Mouse (Mus musculus) heart, embryonic 11.5 days (tissue): ENCODE results near the gene Msl1. TPM values are rescaled to one million over a fixed set of nuclear protein-coding genes. Genes with fewer than 3 reads are reported as not detected.
A peak's percentile ranks its signal among the peaks of the same experiment; 100 is the strongest.

ENCODE experiments used
- ATAC-seq: fragments of 200-750 bp; cut with Nextera tagmentation; replicated peaks from 2 replicates; pipeline ENCODE4 v1.8.0; 2017; ENCODE audit warnings: moderate library complexity; ENCODE audit not compliant: insufficient number of reproducible peaks, low FRiP score, low TSS enrichment
- H3K27ac ChIP-seq: fragments of 300-500 bp; sonication (generic); 2 replicates; pipeline ENCODE4 v1.5.1; 2014; ENCODE audit warnings: mild to moderate bottlenecking, low read depth, low read length
- H3K27me3 ChIP-seq: fragments of 300-500 bp; sonication (generic); 2 replicates; pipeline ENCODE4 v1.6.1; 2014; ENCODE audit warnings: mild to moderate bottlenecking, low read length, mixed read lengths; ENCODE audit not compliant: control insufficient read depth, insufficient read depth
- H3K36me3 ChIP-seq: fragments of 300-500 bp; sonication (generic); 2 replicates; pipeline ENCODE4 v1.6.1; 2014; ENCODE audit warnings: mild to moderate bottlenecking, low read length, moderate library complexity, mixed read lengths; ENCODE audit not compliant: control insufficient read depth, insufficient read depth
- H3K4me1 ChIP-seq: fragments of 300-500 bp; sonication (generic); 2 replicates; pipeline ENCODE4 v1.6.1; 2014; ENCODE audit warnings: low read length; ENCODE audit not compliant: control insufficient read depth, insufficient read depth
- H3K4me2 ChIP-seq: fragments of 300-500 bp; sonication (generic); 2 replicates; pipeline ENCODE4 v1.6.1; 2014; ENCODE audit warnings: mild to moderate bottlenecking, moderate library complexity
- H3K4me3 ChIP-seq: fragments of 300-500 bp; sonication (generic); 2 replicates; pipeline ENCODE4 v1.5.1; 2014; ENCODE audit warnings: low read depth, low read length
- H3K9ac ChIP-seq: fragments of 300-500 bp; sonication (generic); 2 replicates; pipeline ENCODE4 v1.6.1; 2014; ENCODE audit warnings: mild to moderate bottlenecking, low read depth, low read length, moderate library complexity
- H3K9me3 ChIP-seq: fragments of 300-500 bp; sonication (generic); replicated peaks from 2 replicates; pipeline ENCODE4 v1.6.1; 2016; ENCODE audit warnings: low read length; ENCODE audit not compliant: control insufficient read depth
- WGBS: fragments of 180-500 bp; shearing (Covaris S2); extraction: QIAGEN DNeasy Blood & Tissue Kit; methylation state at CpG from one replicate; pipeline ENCODE4 v1.1.7; 2014; ENCODE audit not compliant: insufficient replicate concordance; 5-methylcytosine and 5-hydroxymethylcytosine counted together
- polyA plus RNA-seq: library from polyadenylated mRNA; unstranded; fragments of >200 nt; fragmentation: Nextera tagmentation; extraction: Ambion mirVana; gene quantifications from 2 replicates; pipeline ENCODE4 v1.2.1, GENCODE M21; 2014

The Msl1 gene
- polyA plus RNA-seq, 1 experiment from 2014 or later, result 15.9 TPM

DNA sequence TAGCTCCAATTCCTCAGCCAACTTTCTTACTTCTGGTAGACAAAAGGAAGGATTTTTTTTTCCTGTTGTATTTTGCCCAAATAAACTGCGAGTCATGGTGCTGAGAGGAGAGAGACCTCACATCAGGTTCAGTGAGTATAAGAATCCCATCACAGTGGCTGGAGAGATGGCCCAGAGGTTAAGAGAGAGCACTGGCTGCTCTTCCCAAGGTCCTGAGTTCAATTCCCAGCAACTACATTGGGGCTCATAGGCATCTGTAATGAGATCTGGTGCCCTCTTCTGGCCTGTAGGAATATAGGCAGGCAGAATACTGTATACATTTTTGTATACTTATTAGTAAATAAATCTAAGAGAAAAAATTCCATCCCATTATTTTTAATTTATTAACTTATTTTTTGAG, 7.6 kb upstream of the Msl1 start:
- Histone ChIP-seq H3K27me3 (no peaks in the 10 kb centered on the region), H3K27ac (peak overlapping the region; percentile 97; the same call in 1 of the 2 replicates), H3K4me2 (no peak overlapping the region), H3K36me3 (no peaks in the 10 kb centered on the region), H3K4me1 (peaks cover 51% of the 10 kb centered on the region), H3K9me3 (no peaks in the 10 kb centered on the region), H3K4me3 (no peak overlapping the region), H3K9ac (no peak overlapping the region)
- ATAC-seq, result no peak
- WGBS, result 86% methylated on average over 1 of the region's 1 CpGs

DNA sequence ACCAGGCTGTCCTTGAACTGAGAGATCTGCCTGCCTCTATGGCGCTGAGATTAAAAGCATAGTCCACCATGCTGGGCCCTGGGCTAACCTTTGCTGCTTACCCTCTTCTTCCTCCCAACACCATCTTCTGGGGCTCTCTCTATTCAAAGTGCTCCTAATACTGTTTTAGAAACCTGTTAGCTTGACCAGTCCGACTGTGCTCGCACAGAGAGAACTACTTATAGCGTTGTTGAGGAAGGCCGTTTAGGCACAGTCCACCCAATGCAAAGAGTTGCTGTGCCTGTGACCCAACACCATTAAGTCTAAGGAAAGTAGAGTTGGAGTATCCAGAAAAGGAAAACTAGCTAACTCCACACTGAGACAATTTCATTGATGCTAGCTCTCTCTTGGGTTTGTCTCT, 7.2 kb upstream of the Msl1 start:
- peaks cover 47% of the 10 kb centered on the region for H3K4me1 ChIP-seq
- no peak for ATAC-seq
- WGBS, result 89% methylated on average over 5 of the region's 5 CpGs
- no peaks in the 10 kb centered on the region for H3K27me3 ChIP-seq
- H3K4me3 ChIP-seq, result no peak overlapping the region
- H3K9me3 ChIP-seq, result no peaks in the 10 kb centered on the region
- H3K9ac ChIP-seq, result no peak overlapping the region
- no peaks in the 10 kb centered on the region for H3K36me3 ChIP-seq
- no peak overlapping the region; the same call in 1 of the 2 replicates for H3K4me2 ChIP-seq
- peak overlapping the region; percentile 80 for H3K27ac ChIP-seq

DNA sequence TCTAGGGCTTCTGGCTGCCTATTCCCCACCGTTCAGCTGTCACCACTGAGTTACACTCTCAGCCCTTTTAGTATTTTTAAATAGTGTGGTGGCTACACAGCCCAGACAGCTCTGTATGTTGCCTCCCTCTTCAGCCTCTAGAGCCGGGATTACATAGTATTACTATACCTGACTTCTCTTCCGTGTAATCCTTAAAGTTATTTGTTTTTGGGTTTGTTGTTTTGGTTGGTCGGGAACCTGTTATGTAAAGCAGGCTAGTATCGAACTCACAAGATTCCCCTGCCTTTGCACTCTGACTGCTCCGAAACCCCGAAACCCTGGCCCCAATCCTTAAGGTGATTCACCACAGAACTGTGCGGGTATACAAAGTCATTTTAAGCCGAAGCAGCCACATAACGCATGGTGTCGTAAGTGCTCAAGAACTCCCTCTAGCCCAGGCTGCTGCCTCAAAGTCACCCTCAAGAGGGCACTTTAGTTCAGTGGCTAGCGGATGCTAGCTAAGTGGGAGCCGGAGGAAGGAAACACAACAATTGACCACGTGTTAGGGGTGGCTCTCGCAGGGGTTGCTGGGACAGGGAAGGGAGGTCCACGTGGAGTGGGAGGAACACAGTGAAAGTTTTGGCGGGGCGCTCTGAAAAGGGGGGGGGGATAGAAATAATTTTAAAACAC, 6.6 kb upstream of the Msl1 start:
- peak overlapping the region; percentile 95 for H3K4me2 ChIP-seq
- peak overlapping the region; percentile 78; the same call in 1 of the 2 replicates for H3K9ac ChIP-seq
- peak overlapping the region; percentile 61 for H3K4me3 ChIP-seq
- H3K27ac ChIP-seq, result peak overlapping the region; percentile 80
- 14% methylated on average over 18 of the region's 18 CpGs for WGBS
- peaks cover 43% of the 10 kb centered on the region for H3K4me1 ChIP-seq
- peak; percentile 67 for ATAC-seq
- no peaks in the 10 kb centered on the region for H3K27me3 ChIP-seq
- H3K9me3 ChIP-seq, result no peaks in the 10 kb centered on the region
- H3K36me3 ChIP-seq, result no peaks in the 10 kb centered on the region

DNA sequence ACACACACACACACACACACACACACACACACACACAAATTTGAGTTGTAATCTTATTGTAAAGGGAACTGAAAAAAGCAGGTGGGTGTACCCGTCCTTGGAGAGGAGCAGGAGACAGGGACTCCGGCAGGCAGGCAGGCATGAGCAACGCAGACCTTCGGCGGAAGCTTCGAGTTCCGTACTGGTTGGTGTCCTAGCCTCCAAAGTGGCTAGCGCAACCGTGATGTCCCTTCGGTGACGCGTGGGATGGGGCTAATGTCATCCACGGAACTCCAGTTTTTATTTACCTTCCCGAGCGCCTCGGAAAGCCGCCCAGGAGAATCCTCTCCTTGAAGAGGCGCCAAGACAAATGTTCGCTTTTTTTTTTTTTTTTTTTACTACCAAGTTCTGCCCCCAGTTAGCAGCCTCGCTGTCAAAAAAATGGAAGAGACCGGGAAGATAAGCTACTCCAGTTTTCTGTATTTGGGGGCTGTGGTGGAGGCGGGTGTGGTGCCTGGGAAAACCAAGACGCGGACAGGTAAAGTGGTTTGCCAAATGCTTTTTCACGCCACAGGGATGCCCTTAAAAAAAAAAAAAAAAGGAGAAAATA, 6.0 kb upstream of the Msl1 start:
- ATAC-seq, result no peak
- Histone ChIP-seq H3K4me3 (peak overlapping the region; percentile 61), H3K4me1 (peaks cover 43% of the 10 kb centered on the region)

DNA sequence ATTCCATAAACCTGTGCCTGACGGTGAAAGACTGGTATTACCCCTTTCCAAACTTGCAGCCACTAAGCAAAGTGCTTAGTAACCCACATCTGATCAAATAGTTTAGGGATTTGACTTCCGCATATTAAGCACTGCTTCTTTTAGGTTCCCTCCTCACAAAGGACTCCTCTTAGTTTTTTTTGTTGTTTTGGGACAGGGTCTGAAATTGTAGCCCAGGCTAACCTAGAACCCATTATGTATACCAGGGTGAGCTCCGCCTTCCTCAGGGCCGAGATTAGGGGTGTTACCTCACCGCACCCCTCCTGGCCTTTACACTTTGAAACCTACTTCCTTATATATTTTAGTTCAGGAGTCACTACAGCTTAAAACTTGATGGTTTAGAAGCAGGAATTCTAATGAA, 5.5 kb upstream of the Msl1 start:
- Histone ChIP-seq H3K4me2 (peak overlapping the region; percentile 95), H3K9me3 (no peaks in the 10 kb centered on the region), H3K4me3 (peak overlapping the region; percentile 61; the same call in 1 of the 2 replicates), H3K4me1 (peaks cover 40% of the 10 kb centered on the region), H3K36me3 (no peaks in the 10 kb centered on the region), H3K27me3 (no peaks in the 10 kb centered on the region), H3K9ac (peak overlapping the region; percentile 78), H3K27ac (no peak overlapping the region)
- 39% methylated on average over 5 of the region's 5 CpGs for WGBS
- no peak for ATAC-seq

More for the DNA sequence above, 6.0 kb upstream of the Msl1 start:
- H3K9ac ChIP-seq, result peak overlapping the region; percentile 78
- under 1% methylated on average over 25 of the region's 25 CpGs for WGBS
- H3K36me3 ChIP-seq, result no peaks in the 10 kb centered on the region
- peak overlapping the region; percentile 95 for H3K4me2 ChIP-seq
- no peaks in the 10 kb centered on the region for H3K9me3 ChIP-seq
- H3K27ac ChIP-seq, result peak overlapping the region; percentile 80
- no peaks in the 10 kb centered on the region for H3K27me3 ChIP-seq

DNA sequence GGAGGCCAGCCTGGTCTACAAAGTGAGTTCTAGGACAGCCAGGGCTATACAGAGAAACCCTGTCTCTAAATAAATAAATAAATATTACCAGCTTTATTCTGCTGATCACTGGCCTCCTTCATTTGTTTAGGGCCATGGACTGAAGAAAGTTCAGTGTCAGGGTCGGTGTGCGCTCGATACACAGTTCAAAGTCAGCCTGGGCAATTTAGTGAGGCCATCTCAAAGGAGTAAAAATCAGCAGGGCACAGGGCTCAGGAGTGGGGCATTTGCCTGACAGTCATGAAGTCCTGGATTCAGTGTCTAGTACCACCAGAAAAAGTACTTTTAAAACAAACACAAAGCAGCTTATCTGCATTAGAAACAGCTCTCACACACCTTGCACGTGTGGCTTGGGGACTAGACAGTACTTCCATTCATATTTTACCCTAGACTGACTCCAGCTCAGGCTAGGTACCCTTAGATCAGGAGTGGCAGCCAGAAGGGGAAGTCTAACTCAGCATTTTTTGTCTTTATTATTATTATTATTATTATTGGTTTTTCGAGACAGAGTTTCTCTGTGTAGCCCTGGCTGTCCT, 4.6 kb upstream of the Msl1 start:
- no peak overlapping the region for H3K9ac ChIP-seq
- H3K27me3 ChIP-seq, result no peaks in the 10 kb centered on the region
- no peaks in the 10 kb centered on the region for H3K36me3 ChIP-seq
- no peaks in the 10 kb centered on the region for H3K9me3 ChIP-seq
- ATAC-seq, result no peak
- H3K27ac ChIP-seq, result no peak overlapping the region
- H3K4me3 ChIP-seq, result no peak overlapping the region
- peaks cover 31% of the 10 kb centered on the region for H3K4me1 ChIP-seq
- WGBS, result 84% methylated on average over 5 of the region's 5 CpGs
- H3K4me2 ChIP-seq, result no peak overlapping the region

DNA sequence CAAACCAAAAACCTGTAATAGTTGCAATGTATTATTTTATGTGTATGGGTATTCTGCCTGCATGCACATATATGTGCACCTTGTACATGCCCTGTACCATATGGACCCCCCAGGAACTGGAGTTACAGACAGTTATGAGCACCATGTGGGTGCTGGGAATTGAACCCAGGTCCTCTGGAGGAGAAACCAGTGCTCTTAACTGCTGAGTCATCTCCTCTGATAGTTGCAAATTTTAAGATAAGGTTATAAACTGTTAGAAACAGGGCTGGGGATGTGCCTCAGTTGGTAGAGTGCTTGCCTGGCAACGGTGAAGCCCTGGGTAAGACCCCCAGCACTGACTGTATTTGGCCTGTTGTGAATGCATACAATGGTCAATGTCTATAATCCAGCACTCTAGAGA, 3.9 kb upstream of the Msl1 start:
- no peak for ATAC-seq
- peaks cover 23% of the 10 kb centered on the region for H3K4me1 ChIP-seq
- no peak overlapping the region for H3K4me3 ChIP-seq
- no peaks in the 10 kb centered on the region for H3K27me3 ChIP-seq
- no peaks in the 10 kb centered on the region for H3K9me3 ChIP-seq
- no peak overlapping the region for H3K9ac ChIP-seq
- WGBS, result 71% methylated on average over 1 of the region's 1 CpGs
- no peaks in the 10 kb centered on the region for H3K36me3 ChIP-seq
- no peak overlapping the region for H3K4me2 ChIP-seq
- no peak overlapping the region for H3K27ac ChIP-seq

DNA sequence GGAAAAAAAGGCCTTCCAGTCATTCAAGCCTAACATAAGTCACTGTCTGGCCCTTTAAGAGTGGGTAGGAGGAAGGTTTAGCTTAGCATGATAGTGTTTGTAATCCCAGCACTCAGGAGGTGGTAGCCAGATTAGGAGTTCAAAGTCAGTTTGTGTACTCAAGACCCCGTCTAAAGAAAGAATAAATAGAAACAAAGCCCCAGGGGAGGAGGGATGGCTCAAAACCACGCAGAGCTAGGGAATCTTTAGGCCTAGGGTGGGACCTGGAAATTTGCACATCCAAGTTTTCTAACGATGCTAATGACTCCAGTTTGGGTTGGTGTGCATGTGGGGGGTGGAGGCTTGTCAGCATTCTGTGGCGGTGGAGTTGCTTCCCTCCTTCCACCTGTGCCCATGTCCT, 3.2 kb upstream of the Msl1 start:
- ATAC-seq, result no peak
- no peaks in the 10 kb centered on the region for H3K9me3 ChIP-seq
- H3K4me1 ChIP-seq, result peaks cover 20% of the 10 kb centered on the region
- no peak overlapping the region for H3K4me2 ChIP-seq
- H3K36me3 ChIP-seq, result no peaks in the 10 kb centered on the region
- H3K9ac ChIP-seq, result no peak overlapping the region
- no peaks in the 10 kb centered on the region for H3K27me3 ChIP-seq
- 10% methylated on average over 4 of the region's 4 CpGs for WGBS
- no peak overlapping the region for H3K27ac ChIP-seq
- no peak overlapping the region for H3K4me3 ChIP-seq
